Mouse (Mus musculus): ENCODE measurements at regions not wholly inside any gene's neighbourhood (a gene's known extent, or its start where the extent isn't known, plus 50 kb on each side); places are given as distances from the start of the nearest gene placed in this dataset.
A peak's percentile ranks its signal among the peaks of the same experiment; 100 is the strongest.

DNA sequence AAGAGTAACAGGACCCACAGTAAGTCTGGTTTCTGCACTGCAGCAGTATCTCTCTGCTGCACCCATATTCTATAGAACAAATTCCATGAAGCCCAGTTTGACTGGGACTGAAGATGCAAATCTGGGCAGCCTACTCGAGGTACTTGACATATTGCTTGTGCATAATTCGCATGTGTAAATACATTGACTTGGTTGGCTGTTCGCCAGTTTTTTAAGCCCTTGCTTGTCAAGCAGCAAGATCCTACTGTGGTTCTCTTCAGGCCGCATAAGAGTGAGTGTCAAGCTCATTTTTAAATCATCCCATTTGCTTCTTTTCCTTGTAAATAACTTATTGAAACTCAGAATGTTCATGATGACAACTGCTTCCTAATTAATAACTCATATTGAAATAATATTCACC is 389.1 kb downstream of the Tns3 start:
- Histone ChIP-seq H3K27ac (replicated peaks; ENCODE audit: low read depth, low read length) (no peak overlapping the region), H3K9me3 (ENCODE audit: control insufficient read depth, low read length) (no peaks in the 10 kb centered on the region), H3K4me2 (ENCODE audit: low read depth, low read length) (no peak overlapping the region), H3K27me3 (replicated peaks; ENCODE audit: control insufficient read depth, insufficient read depth, low read length) (no peaks in the 10 kb centered on the region), H3K36me3 (ENCODE audit: control insufficient read depth, insufficient read depth, low read length) (no peaks in the 10 kb centered on the region), H3K4me3 (ENCODE audit: low read depth, low read length) (no peak overlapping the region), H3K4me1 (ENCODE audit: control insufficient read depth, insufficient read depth, low read length) (no peaks in the 10 kb centered on the region), H3K9ac (ENCODE audit: low read depth, low read length) (no peak overlapping the region)
- ATAC-seq (ENCODE audit: low read depth): no peak
- DNase-seq (ENCODE audit: low spot score): peak; percentile 59
- WGBS: 63% methylated on average over 4 of the region's 4 CpGs

DNA sequence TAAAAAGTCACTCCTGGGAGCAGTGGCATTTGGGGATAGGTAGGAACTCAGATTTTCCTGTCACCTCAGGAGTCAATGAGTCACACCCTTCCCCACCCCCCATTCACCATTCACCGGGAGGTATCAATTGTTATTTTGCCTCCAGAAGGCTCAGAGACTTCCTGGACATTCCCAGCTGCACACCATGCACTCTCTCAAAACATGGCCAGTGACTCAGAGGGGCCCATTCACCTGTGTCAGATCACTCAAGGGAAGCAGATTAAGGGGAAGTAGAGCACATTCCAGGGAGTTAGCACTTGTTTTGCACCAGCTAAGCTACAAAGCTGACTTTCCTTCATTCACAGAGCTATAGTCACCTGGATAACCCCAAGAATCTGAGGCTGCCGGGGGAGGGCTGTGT is 395.2 kb downstream of the Tns3 start:
- ATAC-seq (ENCODE audit: low read depth) (no peak), DNase-seq (ENCODE audit: low spot score) (no peak)
- Histone ChIP-seq H3K4me3 (ENCODE audit: low read depth, low read length) (no peak overlapping the region), H3K36me3 (ENCODE audit: control insufficient read depth, insufficient read depth, low read length) (no peaks in the 10 kb centered on the region), H3K4me2 (ENCODE audit: low read depth, low read length) (no peak overlapping the region), H3K9ac (ENCODE audit: low read depth, low read length) (no peak overlapping the region), H3K4me1 (ENCODE audit: control insufficient read depth, insufficient read depth, low read length) (no peaks in the 10 kb centered on the region), H3K9me3 (ENCODE audit: control insufficient read depth, low read length) (no peaks in the 10 kb centered on the region), H3K27ac (replicated peaks; ENCODE audit: low read depth, low read length) (no peak overlapping the region), H3K27me3 (replicated peaks; ENCODE audit: control insufficient read depth, insufficient read depth, low read length) (no peaks in the 10 kb centered on the region)
- WGBS: 76% methylated on average over 2 of the region's 2 CpGs

- Histone ChIP-seq H3K36me3 (ENCODE audit: control insufficient read depth, insufficient read depth, low read length) (no peaks in the 10 kb centered on the region), H3K4me3 (ENCODE audit: low read depth, low read length) (no peak overlapping the region), H3K27ac (replicated peaks; ENCODE audit: low read depth, low read length) (no peak overlapping the region), H3K4me2 (ENCODE audit: low read depth, low read length) (no peak overlapping the region), H3K9me3 (ENCODE audit: control insufficient read depth, low read length) (no peaks in the 10 kb centered on the region), H3K4me1 (ENCODE audit: control insufficient read depth, insufficient read depth, low read length) (0 out of 2 replicates have a peak, but pooled peaks cover 3% of the 10 kb centered on the region), H3K27me3 (replicated peaks; ENCODE audit: control insufficient read depth, insufficient read depth, low read length) (no peaks in the 10 kb centered on the region), H3K9ac (ENCODE audit: low read depth, low read length) (no peak overlapping the region)
- DNase-seq (ENCODE audit: low spot score) (no peak), ATAC-seq (ENCODE audit: low read depth) (no peak)
- WGBS: 44% methylated on average over 2 of the region's 2 CpGs
Measured at GRCm38 (mm10) chr11:8254036-8254435, 410.3 kb downstream of the Tns3 start.

DNA sequence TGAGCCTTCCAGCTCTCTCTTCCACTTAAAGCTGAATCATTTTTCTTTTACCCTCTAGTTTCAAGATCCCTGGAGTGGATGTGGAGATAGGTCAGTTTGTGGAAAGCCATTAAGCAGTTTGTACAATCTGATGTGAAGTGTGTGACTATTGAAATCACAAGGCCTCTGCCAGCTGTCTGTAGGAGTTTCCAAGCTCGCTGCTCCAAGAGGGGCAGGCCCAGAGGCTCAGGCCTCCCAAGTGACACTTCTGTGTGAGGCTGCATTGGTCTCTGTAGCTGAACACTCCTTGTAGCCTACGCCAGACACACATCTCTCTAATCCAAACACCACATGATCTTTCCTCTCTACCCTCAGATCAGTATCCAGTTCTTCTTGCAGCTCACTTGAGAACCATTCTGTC is 413.0 kb downstream of the Tns3 start:
- H3K27ac ChIP-seq (replicated peaks; ENCODE audit: low read depth, low read length): no peak overlapping the region
- 83% methylated on average over 2 of the region's 2 CpGs for WGBS
- H3K27me3 ChIP-seq (replicated peaks; ENCODE audit: control insufficient read depth, insufficient read depth, low read length): no peaks in the 10 kb centered on the region
- H3K4me2 ChIP-seq (ENCODE audit: low read depth, low read length): no peak overlapping the region
- no peak overlapping the region for H3K4me3 ChIP-seq (ENCODE audit: low read depth, low read length)
- H3K36me3 ChIP-seq (ENCODE audit: control insufficient read depth, insufficient read depth, low read length): no peaks in the 10 kb centered on the region
- 0 out of 2 replicates have a peak, but pooled peaks cover 3% of the 10 kb centered on the region for H3K4me1 ChIP-seq (ENCODE audit: control insufficient read depth, insufficient read depth, low read length)
- DNase-seq (ENCODE audit: low spot score) (no peak), ATAC-seq (ENCODE audit: low read depth) (no peak)
- H3K9ac ChIP-seq (ENCODE audit: low read depth, low read length): no peak overlapping the region
- no peaks in the 10 kb centered on the region for H3K9me3 ChIP-seq (ENCODE audit: control insufficient read depth, low read length)

- Histone ChIP-seq H3K27me3 (replicated peaks; ENCODE audit: control insufficient read depth, insufficient read depth, low read length) (no peaks in the 10 kb centered on the region), H3K9me3 (ENCODE audit: control insufficient read depth, low read length) (no peaks in the 10 kb centered on the region), H3K4me3 (ENCODE audit: low read depth, low read length) (no peak overlapping the region), H3K9ac (ENCODE audit: low read depth, low read length) (no peak overlapping the region), H3K4me2 (ENCODE audit: low read depth, low read length) (no peak overlapping the region), H3K27ac (replicated peaks; ENCODE audit: low read depth, low read length) (no peak overlapping the region), H3K36me3 (ENCODE audit: control insufficient read depth, insufficient read depth, low read length) (no peaks in the 10 kb centered on the region), H3K4me1 (ENCODE audit: control insufficient read depth, insufficient read depth, low read length) (0 out of 2 replicates have a peak, but pooled peaks cover 3% of the 10 kb centered on the region)
- DNase-seq (ENCODE audit: low spot score): no peak
- WGBS: 46% methylated on average over 8 of the region's 8 CpGs
- no peak for ATAC-seq (ENCODE audit: low read depth)
Measured at GRCm38 (mm10) chr11:8249468-8249867, 414.9 kb downstream of the Tns3 start.

GRCm38 (mm10) chr11:8247535-8247934 is 416.8 kb downstream of the Tns3 start:
- 14% methylated on average over 5 of the region's 5 CpGs for WGBS
- peak; percentile 72 for ATAC-seq (ENCODE audit: low read depth)

GRCm38 (mm10) chr11:8247024-8247423 is 417.3 kb downstream of the Tns3 start:
- H3K36me3 ChIP-seq (ENCODE audit: control insufficient read depth, insufficient read depth, low read length): no peaks in the 10 kb centered on the region
- H3K4me1 ChIP-seq (ENCODE audit: control insufficient read depth, insufficient read depth, low read length): 0 out of 2 replicates have a peak, but pooled peaks cover 3% of the 10 kb centered on the region
- no peak overlapping the region for H3K9ac ChIP-seq (ENCODE audit: low read depth, low read length)
- no peak overlapping the region for H3K4me3 ChIP-seq (ENCODE audit: low read depth, low read length)
- DNase-seq (ENCODE audit: low spot score) (no peak), ATAC-seq (ENCODE audit: low read depth) (peak; percentile 33; the same call in 1 of the 2 replicates)
- 80% methylated on average over 2 of the region's 2 CpGs for WGBS
- no peaks in the 10 kb centered on the region for H3K9me3 ChIP-seq (ENCODE audit: control insufficient read depth, low read length)
- no peak overlapping the region for H3K4me2 ChIP-seq (ENCODE audit: low read depth, low read length)
- no peaks in the 10 kb centered on the region for H3K27me3 ChIP-seq (replicated peaks; ENCODE audit: control insufficient read depth, insufficient read depth, low read length)
- H3K27ac ChIP-seq (replicated peaks; ENCODE audit: low read depth, low read length): no peak overlapping the region

More at GRCm38 (mm10) chr11:8247535-8247934, 416.8 kb downstream of the Tns3 start:
- H3K4me3 ChIP-seq (ENCODE audit: low read depth, low read length): no peak overlapping the region
- no peaks in the 10 kb centered on the region for H3K27me3 ChIP-seq (replicated peaks; ENCODE audit: control insufficient read depth, insufficient read depth, low read length)
- peak; percentile 66 for DNase-seq (ENCODE audit: low spot score)
- no peaks in the 10 kb centered on the region for H3K9me3 ChIP-seq (ENCODE audit: control insufficient read depth, low read length)
- H3K4me1 ChIP-seq (ENCODE audit: control insufficient read depth, insufficient read depth, low read length): 0 out of 2 replicates have a peak, but pooled peaks cover 3% of the 10 kb centered on the region
- no peak overlapping the region for H3K4me2 ChIP-seq (ENCODE audit: low read depth, low read length)
- H3K9ac ChIP-seq (ENCODE audit: low read depth, low read length): no peak overlapping the region
- no peak overlapping the region for H3K27ac ChIP-seq (replicated peaks; ENCODE audit: low read depth, low read length)
- H3K36me3 ChIP-seq (ENCODE audit: control insufficient read depth, insufficient read depth, low read length): no peaks in the 10 kb centered on the region

DNA sequence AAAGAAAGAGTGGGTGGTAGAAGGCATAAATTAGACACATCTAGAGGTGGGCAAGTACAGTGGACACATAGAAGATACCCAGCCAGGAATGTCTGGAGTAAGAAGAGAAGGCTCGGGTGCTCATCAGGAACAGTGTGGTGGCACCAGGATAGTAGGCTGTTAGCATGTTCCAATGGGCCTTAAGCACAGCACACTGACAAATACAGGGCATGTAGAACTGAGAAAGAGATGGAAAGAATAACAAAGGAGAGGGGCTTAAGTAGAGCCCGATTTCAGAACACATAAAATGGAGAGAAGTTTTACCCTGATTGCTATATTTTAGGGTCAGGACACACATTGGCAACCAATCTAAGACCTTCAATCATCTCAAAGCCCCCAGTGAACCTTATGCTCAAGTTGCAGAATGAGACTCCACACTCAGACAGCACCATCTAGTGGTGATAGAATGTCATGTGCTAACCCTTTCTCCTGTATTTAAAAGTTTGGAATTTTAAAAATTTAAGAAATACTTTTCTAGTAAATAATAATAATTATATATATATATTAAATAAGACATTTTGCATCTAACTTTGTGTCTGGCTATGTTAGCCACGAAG is 418.8 kb downstream of the Tns3 start:
- Histone ChIP-seq H3K27me3 (replicated peaks; ENCODE audit: control insufficient read depth, insufficient read depth, low read length) (no peaks in the 10 kb centered on the region), H3K27ac (replicated peaks; ENCODE audit: low read depth, low read length) (no peak overlapping the region), H3K36me3 (ENCODE audit: control insufficient read depth, insufficient read depth, low read length) (no peaks in the 10 kb centered on the region), H3K4me1 (ENCODE audit: control insufficient read depth, insufficient read depth, low read length) (0 out of 2 replicates have a peak, but pooled peaks cover 3% of the 10 kb centered on the region), H3K4me3 (ENCODE audit: low read depth, low read length) (no peak overlapping the region), H3K9ac (ENCODE audit: low read depth, low read length) (no peak overlapping the region), H3K4me2 (ENCODE audit: low read depth, low read length) (no peak overlapping the region), H3K9me3 (ENCODE audit: control insufficient read depth, low read length) (no peaks in the 10 kb centered on the region)
- ATAC-seq (ENCODE audit: low read depth) (no peak), DNase-seq (ENCODE audit: low spot score) (peak; percentile 77)
- 35% methylated on average over 3 of the region's 3 CpGs for whole genome bisulfite sequencing

- Histone ChIP-seq H3K4me2 (ENCODE audit: low read depth, low read length) (no peak overlapping the region), H3K4me1 (ENCODE audit: control insufficient read depth, insufficient read depth, low read length) (no peaks in the 10 kb centered on the region), H3K9ac (ENCODE audit: low read depth, low read length) (no peak overlapping the region), H3K36me3 (ENCODE audit: control insufficient read depth, insufficient read depth, low read length) (no peaks in the 10 kb centered on the region), H3K4me3 (ENCODE audit: low read depth, low read length) (no peak overlapping the region), H3K27ac (replicated peaks; ENCODE audit: low read depth, low read length) (no peak overlapping the region), H3K9me3 (ENCODE audit: control insufficient read depth, low read length) (peaks cover 5% of the 10 kb centered on the region; the same call in 1 of the 2 replicates), H3K27me3 (replicated peaks; ENCODE audit: control insufficient read depth, insufficient read depth, low read length) (no peaks in the 10 kb centered on the region)
- ATAC-seq (ENCODE audit: low read depth) (no peak), DNase-seq (ENCODE audit: low spot score) (no peak)
- 61% methylated on average over 1 of the region's 1 CpGs for WGBS
Measured at GRCm38 (mm10) chr11:8238498-8238897, 425.8 kb downstream of the Tns3 start.

All from embryonic facial prominence, embryonic 14.5 days (tissue).